17 mouse cellular contexts compared by ENCODE assay signal in genomic region chr15:59146111-59146510, GRCm38 (mm10).
DNase-seq lines count a peak whose midpoint lies in the region; ATAC-seq and TF ChIP-seq lines count a peak whose summit lies in the region.
"Had no signal": no experiment of that assay in that cellular context is flagged by ENCODE, and none has a peak within 500 bp of the region (broad histone marks: within the 10 kb centered on the region; RNA-seq: fewer than 3 reads in every experiment).

No protein-coding gene starts in this region.

- no peak for DNase-seq in liver, postnatal 0 days
- no peak for DNase-seq in G1E (ENCODE audit: low spot score)
- DNase-seq in stomach, postnatal 0 days (ENCODE audit: low spot score) = no peak
- no peak for DNase-seq in left cerebral cortex, postnatal 4 days
- DNase-seq: adrenal gland, adult 2 months; cerebellum, adult 9-11 months; kidney, adult 9 months; kidney, postnatal 25 days; liver, embryonic 13.5 days; lung, postnatal 14 days had no signal

- H3K27me3 ChIP-seq in liver, embryonic 12.5 days (replicated peaks) = no peaks in the 10 kb centered on the region
- no peaks in the 10 kb centered on the region for H3K27me3 ChIP-seq in liver, postnatal 0 days (ENCODE audit: insufficient read depth, low read length)
- H3K27me3 ChIP-seq in E14TG2a.4 (ENCODE audit: insufficient read depth, low read length) = no peaks in the 10 kb centered on the region
- H3K27me3 ChIP-seq in G1E (ENCODE audit: insufficient read depth, low read length) = no peaks in the 10 kb centered on the region
- no peaks in the 10 kb centered on the region for H3K27me3 ChIP-seq in liver, embryonic 15.5 days
- H3K27me3 ChIP-seq in stomach, postnatal 0 days (ENCODE audit: control insufficient read depth, insufficient read depth, low read length) = no peaks in the 10 kb centered on the region
- H3K27me3 ChIP-seq: embryonic facial prominence, embryonic 13.5 days; heart, embryonic 12.5 days; hindbrain, embryonic 15.5 days; intestine, embryonic 15.5 days; liver, embryonic 13.5 days had no signal

- WGBS in liver, embryonic 12.5 days (ENCODE audit: insufficient replicate concordance) = 73% methylated on average over 19 of the region's 19 CpGs
- WGBS in liver, postnatal 0 days (ENCODE audit: insufficient replicate concordance) = 82% methylated on average over 19 of the region's 19 CpGs
- WGBS in liver, embryonic 15.5 days (ENCODE audit: insufficient replicate concordance) = 77% methylated on average over 19 of the region's 19 CpGs
- WGBS in stomach, postnatal 0 days = 85% methylated on average over 19 of the region's 19 CpGs

- H3K27ac ChIP-seq in liver, embryonic 12.5 days = peak overlapping the region; percentile 30; the same call in 1 of the 2 replicates
- no peak overlapping the region for H3K27ac ChIP-seq in liver, postnatal 0 days (ENCODE audit: low read depth)
- no peak overlapping the region for H3K27ac ChIP-seq in liver, embryonic 15.5 days (replicated peaks)
- H3K27ac ChIP-seq in stomach, postnatal 0 days (replicated peaks) = no peak overlapping the region
- H3K27ac ChIP-seq: embryonic facial prominence, embryonic 13.5 days; hindbrain, embryonic 15.5 days; intestine, embryonic 15.5 days; liver, embryonic 13.5 days had no signal

- intact Hi-C loops in left cerebral cortex, postnatal 4 days (cut with DNase I) = no loop called here

- H3K4me2 ChIP-seq in liver, embryonic 12.5 days = peak overlapping the region; percentile 41; the same call in 1 of the 2 replicates
- H3K4me2 ChIP-seq in liver, postnatal 0 days (ENCODE audit: low read depth, low read length) = no peak overlapping the region
- H3K4me2 ChIP-seq in liver, embryonic 15.5 days = peak overlapping the region; percentile 1; the same call in 1 of the 2 replicates
- H3K4me2 ChIP-seq in stomach, postnatal 0 days (replicated peaks; ENCODE audit: low read depth) = no peak overlapping the region
- H3K4me2 ChIP-seq: embryonic facial prominence, embryonic 13.5 days; heart, embryonic 12.5 days; hindbrain, embryonic 15.5 days; intestine, embryonic 15.5 days; liver, embryonic 13.5 days had no signal

- H3K4me3 ChIP-seq in liver, embryonic 12.5 days = no peak overlapping the region
- H3K4me3 ChIP-seq in liver, postnatal 0 days (ENCODE audit: low read depth, low read length) = no peak overlapping the region
- H3K4me3 ChIP-seq in E14TG2a.4 (replicated peaks; ENCODE audit: low read length) = peak overlapping the region; percentile 56; the same call in 1 of the 2 replicates
- peak overlapping the region; percentile 60; the same call in 1 of the 2 replicates for H3K4me3 ChIP-seq in G1E (ENCODE audit: low read depth, low read length)
- no peak overlapping the region for H3K4me3 ChIP-seq in liver, embryonic 15.5 days (replicated peaks)
- no peak overlapping the region for H3K4me3 ChIP-seq in stomach, postnatal 0 days (ENCODE audit: low read depth, low read length)
- H3K4me3 ChIP-seq: embryonic facial prominence, embryonic 13.5 days; heart, embryonic 12.5 days; hindbrain, embryonic 15.5 days; intestine, embryonic 15.5 days; liver, embryonic 13.5 days had no signal

- H3K36me3 ChIP-seq in liver, embryonic 12.5 days = no peaks in the 10 kb centered on the region
- no peaks in the 10 kb centered on the region for H3K36me3 ChIP-seq in liver, postnatal 0 days (replicated peaks; ENCODE audit: insufficient read depth, low read length)
- H3K36me3 ChIP-seq in E14TG2a.4 (ENCODE audit: insufficient read depth, low read length) (no peaks in the 10 kb centered on the region), G1E (replicated peaks) (no peaks in the 10 kb centered on the region)
- H3K36me3 ChIP-seq in liver, embryonic 15.5 days (replicated peaks) = no peaks in the 10 kb centered on the region
- H3K36me3 ChIP-seq in stomach, postnatal 0 days (ENCODE audit: control insufficient read depth, insufficient read depth, low read length) = no peaks in the 10 kb centered on the region
- H3K36me3 ChIP-seq: embryonic facial prominence, embryonic 13.5 days; heart, embryonic 12.5 days; hindbrain, embryonic 15.5 days; intestine, embryonic 15.5 days; liver, embryonic 13.5 days had no signal

- TF ChIP-seq EP300 in liver, postnatal 0 days (IDR thresholded peaks at IDR 0.05; ENCODE audit: low read depth) = no peak
- TF ChIP-seq EP300 in stomach, postnatal 0 days (optimal IDR thresholded peaks at IDR 0.05) = no peak

- H3K9me3 ChIP-seq in liver, embryonic 12.5 days (replicated peaks) = no peaks in the 10 kb centered on the region
- H3K9me3 ChIP-seq in liver, postnatal 0 days (ENCODE audit: low read length) = no peaks in the 10 kb centered on the region
- H3K9me3 ChIP-seq in E14TG2a.4 (ENCODE audit: low read length) (no peaks in the 10 kb centered on the region), G1E (replicated peaks) (no peaks in the 10 kb centered on the region)
- no peaks in the 10 kb centered on the region for H3K9me3 ChIP-seq in liver, embryonic 15.5 days (replicated peaks)
- no peaks in the 10 kb centered on the region for H3K9me3 ChIP-seq in stomach, postnatal 0 days (ENCODE audit: control insufficient read depth, low read length)
- H3K9me3 ChIP-seq: embryonic facial prominence, embryonic 13.5 days; heart, embryonic 12.5 days; hindbrain, embryonic 15.5 days; intestine, embryonic 15.5 days; liver, embryonic 13.5 days had no signal

- no peak for TF ChIP-seq CTCF in liver, postnatal 0 days (IDR thresholded peaks at IDR 0.05; ENCODE audit: low read depth)
- TF ChIP-seq CTCF in E14TG2a.4 (conservative IDR thresholded peaks at IDR 0.05; ENCODE audit: low read length) (no peak), G1E (IDR thresholded peaks at IDR 0.05; ENCODE audit: low read depth, low read length) (no peak)
- TF ChIP-seq CTCF in stomach, postnatal 0 days (IDR thresholded peaks at IDR 0.05; ENCODE audit: low read depth) = no peak

- H3K4me1 ChIP-seq in liver, embryonic 12.5 days = peaks cover 25% of the 10 kb centered on the region
- H3K4me1 ChIP-seq in liver, postnatal 0 days (ENCODE audit: insufficient read depth) = peaks cover 5% of the 10 kb centered on the region
- H3K4me1 ChIP-seq in E14TG2a.4 (replicated peaks; ENCODE audit: low read depth, low read length) = peaks cover 43% of the 10 kb centered on the region
- H3K4me1 ChIP-seq in G1E (ENCODE audit: insufficient read depth, low read depth, low read length) = peaks cover 72% of the 10 kb centered on the region
- peaks cover 7% of the 10 kb centered on the region; the same call in 1 of the 2 replicates for H3K4me1 ChIP-seq in liver, embryonic 15.5 days (replicated peaks)
- H3K4me1 ChIP-seq in stomach, postnatal 0 days (replicated peaks; ENCODE audit: control insufficient read depth, insufficient read depth) = no peaks in the 10 kb centered on the region
- H3K4me1 ChIP-seq: hindbrain, embryonic 15.5 days had no signal

- ATAC-seq in liver, embryonic 12.5 days = no peak
- no peak for ATAC-seq in liver, postnatal 0 days
- no peak for ATAC-seq in G1E (ENCODE audit: extremely low read depth, insufficient number of reproducible peaks, low FRiP score, poor library complexity, severe bottlenecking)
- no peak for ATAC-seq in liver, embryonic 15.5 days (ENCODE audit: insufficient read depth)
- no peak for ATAC-seq in stomach, postnatal 0 days (ENCODE audit: low FRiP score, low TSS enrichment)
- ATAC-seq: intestine, embryonic 15.5 days had no signal

- H3K9ac ChIP-seq in liver, embryonic 12.5 days = peak overlapping the region; percentile 52; the same call in 1 of the 2 replicates
- H3K9ac ChIP-seq in liver, postnatal 0 days (replicated peaks) = no peak overlapping the region
- no peak overlapping the region for H3K9ac ChIP-seq in liver, embryonic 15.5 days
- no peak overlapping the region for H3K9ac ChIP-seq in stomach, postnatal 0 days (ENCODE audit: low read length)
- H3K9ac ChIP-seq: embryonic facial prominence, embryonic 13.5 days; heart, embryonic 12.5 days; hindbrain, embryonic 15.5 days; intestine, embryonic 15.5 days; liver, embryonic 13.5 days had no signal

Comparison
In these comparisons a context has a peak if more than half of its experiments do, and no peak if none do; other contexts are left out.
1. H3K4me2 ChIP-seq: peak in liver, embryonic 12.5 days (single experiment) and liver, embryonic 15.5 days (single experiment); none in liver, postnatal 0 days (single experiment) and stomach, postnatal 0 days (single experiment).
2. H3K4me3 ChIP-seq: peak in E14TG2a.4 (single experiment) and G1E (single experiment); none in liver, embryonic 12.5 days (single experiment), liver, postnatal 0 days (single experiment), liver, embryonic 15.5 days (single experiment) and stomach, postnatal 0 days (single experiment).